Mouse (Mus musculus) sigmoid colon, adult 10 weeks (tissue): ENCODE data around the gene Gm10100. TPM values are rescaled to one million over a fixed set of nuclear protein-coding genes. Genes with fewer than 3 reads are reported as not detected.

Experiments used
- polyA plus RNA-seq: library from polyadenylated mRNA; stranded (reverse); fragments of 350-450 nt; fragmentation: Illumina TruSeq; extraction: RNeasy Lipid Tissue Mini Kit (QIAGEN cat#74804); gene quantifications from one replicate; pipeline ENCODE4 v1.2.3, GENCODE M21; 2014; ENCODE audit warnings: low read depth, low replicate concordance

Gm10100 gene
- not detected for polyA plus RNA-seq

DNA sequence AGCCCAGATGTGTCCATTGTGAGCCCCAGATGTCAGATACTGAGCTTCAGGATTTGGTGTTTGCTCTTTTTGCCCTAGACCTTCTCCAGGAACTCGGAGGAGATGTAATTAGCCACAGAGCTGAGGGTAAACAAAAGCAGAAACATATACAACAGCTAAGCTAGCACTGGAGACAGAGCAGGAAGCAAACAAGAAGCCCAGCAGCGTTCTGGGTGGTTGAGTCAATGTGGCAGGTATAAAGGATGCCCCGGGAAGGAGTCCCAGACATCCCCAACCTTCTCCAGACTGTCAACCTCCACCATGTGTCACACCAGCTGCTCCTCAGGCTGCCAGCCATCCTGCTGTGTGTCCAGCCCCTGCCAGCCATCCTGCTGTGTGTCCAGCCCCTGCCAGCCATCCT is at the start of gene Gm10100:
TSS of gene Gm10100 (plus strand) at position 301 of the 400 bp plus-strand sequence.

DNA sequence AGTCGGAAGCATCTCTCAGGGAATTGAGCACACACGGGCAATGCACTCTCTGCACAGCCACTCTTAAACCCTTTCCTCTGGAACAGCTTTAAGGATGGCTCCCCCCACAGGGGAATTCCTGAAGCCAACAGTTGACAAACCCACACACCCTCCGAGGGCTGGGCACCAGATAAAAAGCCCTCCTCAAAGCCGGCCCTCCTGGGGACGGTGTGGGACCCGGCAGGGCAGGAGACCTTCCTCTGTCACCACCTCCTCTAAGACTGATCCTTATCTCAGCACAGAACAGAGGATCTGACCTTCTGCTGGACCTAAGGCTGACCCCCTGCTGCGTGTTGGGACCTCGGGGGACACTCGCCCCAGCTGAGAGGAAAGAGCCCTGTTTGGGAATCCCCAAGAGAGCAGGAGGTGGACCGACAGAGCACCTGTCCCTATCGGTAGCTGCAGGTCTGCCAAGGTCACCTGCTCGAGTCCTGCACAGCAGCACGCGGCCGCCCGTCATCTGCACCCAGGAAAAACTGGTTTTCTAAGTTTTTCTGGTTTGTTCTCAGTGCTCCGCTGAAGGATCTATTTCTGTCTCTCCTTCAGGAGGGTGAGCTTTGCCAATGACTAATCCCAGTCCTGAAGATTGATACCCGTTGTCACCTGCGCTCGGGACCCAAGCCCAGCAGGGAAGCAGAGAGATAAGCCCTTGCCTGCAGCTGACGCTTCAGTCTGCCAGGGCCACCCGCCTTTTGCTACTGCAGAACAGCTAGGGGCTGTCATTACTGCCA is 40.2 kb upstream of the Gm10100 start, which contains the start of gene Tspear:
TSS of gene Tspear (plus strand) at position 675 of the 770 bp plus-strand sequence.

GRCm38 (mm10) chr10:77690356-77690807 is 35.9 kb upstream of the Gm10100 start, which contains the start of gene Gm19402:
Gene Gm19402, minus strand, starts transcription at chr10:77690757.

DNA sequence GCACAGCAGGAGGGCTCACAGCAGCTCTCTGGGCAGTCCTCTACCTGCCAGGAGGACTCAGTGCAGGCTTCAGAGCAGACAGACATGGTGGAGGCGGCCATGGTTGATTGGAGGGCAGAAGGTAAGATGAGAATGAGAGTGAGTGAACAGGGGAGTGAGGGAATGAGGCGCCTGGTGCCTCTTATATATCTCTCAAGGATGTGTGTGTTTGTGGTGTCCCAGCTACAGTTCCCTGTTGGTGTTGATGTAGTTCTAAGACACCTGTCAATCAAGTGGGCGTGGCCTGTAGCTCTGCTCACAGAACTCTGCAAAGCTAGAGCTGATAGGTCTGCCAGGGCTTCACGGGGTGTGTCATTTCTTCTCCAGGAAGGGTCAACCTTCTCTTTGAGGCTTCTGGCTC is 29.2 kb upstream of the Gm10100 start, which contains the start of gene Gm9508:
TSS of gene Gm9508 (minus strand) at position 101 of the 400 bp plus-strand sequence.

DNA sequence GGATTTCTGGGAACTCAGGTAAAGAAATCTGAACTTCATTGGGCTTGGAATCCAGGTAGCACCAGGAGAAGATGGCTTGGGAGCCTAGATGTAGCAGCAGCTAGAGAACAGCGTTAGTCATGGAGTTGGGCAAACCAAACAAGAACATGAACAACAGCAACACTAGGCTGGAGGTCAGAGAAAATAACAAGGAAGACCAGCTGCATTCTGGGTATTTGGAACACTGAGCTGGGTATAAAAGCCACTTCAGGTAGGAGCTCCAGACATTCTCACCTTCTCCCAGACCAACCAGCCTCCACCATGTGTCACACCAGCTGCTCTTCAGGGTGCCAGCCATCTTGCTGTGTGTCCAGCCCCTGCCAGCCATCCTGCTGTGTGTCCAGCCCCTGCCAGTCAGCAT is 20.0 kb upstream of the Gm10100 start, which contains the start of gene Gm10272:
TSS of gene Gm10272 (plus strand) at position 301 of the 400 bp plus-strand sequence.

GRCm38 (mm10) chr10:77711157-77711556 is 15.1 kb upstream of the Gm10100 start, which contains the start of gene Gm10024:
Gene Gm10024, plus strand, starts transcription at chr10:77711457.

DNA sequence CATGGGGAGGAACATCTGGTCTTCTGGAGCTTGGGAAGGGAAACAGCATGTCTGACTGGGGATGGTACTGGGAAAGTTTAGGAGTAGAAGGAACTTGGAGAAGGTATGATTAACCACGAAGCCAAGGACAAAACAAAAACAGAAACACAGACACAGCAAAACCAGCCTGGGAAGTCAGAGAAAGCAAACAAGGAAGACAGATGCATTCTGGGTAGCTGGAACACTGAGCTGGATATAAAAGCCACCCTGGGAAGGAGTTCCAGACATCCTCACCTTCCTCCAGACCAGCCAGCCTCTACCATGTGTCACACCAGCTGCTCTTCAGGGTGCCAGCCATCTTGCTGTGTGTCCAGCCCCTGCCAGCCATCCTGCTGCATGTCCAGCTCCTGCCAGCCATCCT is 10.8 kb upstream of the Gm10100 start, which contains the start of gene Gm10142:
TSS of gene Gm10142 (plus strand) at position 301 of the 400 bp plus-strand sequence.

GRCm38 (mm10) chr10:77720299-77720698 is 6.0 kb upstream of the Gm10100 start, which contains the start of gene Krtap12-1:
Gene Krtap12-1, plus strand, starts transcription at chr10:77720599.

DNA sequence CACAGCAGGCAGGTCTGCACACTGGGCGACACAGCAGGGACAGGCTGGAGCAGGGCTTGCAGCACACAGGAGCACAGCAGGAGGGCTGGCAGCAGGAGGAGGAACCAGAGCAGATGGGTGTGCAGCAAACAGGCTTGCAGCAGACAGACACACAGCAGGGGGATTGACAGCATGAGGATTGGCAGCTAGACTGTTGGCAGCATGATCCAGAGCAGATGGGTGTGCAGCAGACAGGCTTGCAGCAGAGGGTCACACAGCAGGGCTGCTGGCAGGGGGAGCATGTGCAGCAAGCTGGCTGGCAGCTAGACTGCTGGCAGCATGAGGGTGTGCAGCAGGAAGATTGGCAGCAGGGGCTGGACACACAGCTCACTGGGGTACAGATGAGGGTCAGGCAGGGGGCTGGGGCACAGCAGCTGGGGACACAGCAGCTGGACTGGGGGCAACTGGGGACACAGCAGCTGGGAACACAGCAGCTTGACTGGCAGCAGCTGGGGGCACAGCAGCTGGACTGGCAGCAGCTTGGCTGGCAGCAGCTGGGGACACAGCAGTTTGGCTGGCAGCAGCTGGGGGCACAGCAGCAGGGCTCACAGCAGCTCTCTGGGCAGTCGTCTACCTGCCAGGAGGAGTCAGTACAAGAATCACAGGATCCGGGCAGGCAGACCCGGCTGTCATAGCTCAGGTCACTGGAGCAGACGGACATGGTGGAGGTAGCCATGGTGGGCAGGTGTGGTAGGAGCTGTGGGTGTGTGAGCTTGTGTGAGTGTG is 15.8 kb downstream of the Gm10100 start, which contains the start of gene Gm18596:
TSS of gene Gm18596 (minus strand) at position 715 of the 765 bp plus-strand sequence.

GRCm38 (mm10) chr10:77751254-77751653 is 25.0 kb downstream of the Gm10100 start, which contains the start of gene Gm9736:
Gene Gm9736, minus strand, starts transcription at chr10:77751354.

DNA sequence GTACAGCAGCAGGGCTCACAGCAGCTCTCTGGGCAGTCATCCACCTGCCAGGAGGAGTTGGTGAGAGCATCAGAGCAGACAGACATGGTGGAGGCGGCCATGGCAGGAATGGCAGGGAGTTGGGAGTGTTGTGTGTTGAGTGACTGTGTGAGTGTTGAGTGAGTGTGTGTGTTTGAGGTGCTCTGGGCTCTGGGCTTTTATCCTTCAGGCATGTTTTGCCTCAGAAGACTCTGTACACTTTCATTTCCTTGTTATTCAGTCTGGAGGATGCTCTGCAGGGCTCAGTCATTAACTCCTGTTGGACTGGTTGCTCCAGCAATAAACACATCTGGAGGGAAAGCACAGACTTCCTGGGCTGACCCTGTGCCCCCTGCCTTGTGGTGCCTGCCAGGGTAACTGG is 33.3 kb downstream of the Gm10100 start, which contains the start of gene Gm3233:
TSS of gene Gm3233 (minus strand) at position 101 of the 400 bp plus-strand sequence.

GRCm38 (mm10) chr10:77771225-77771624 is 44.9 kb downstream of the Gm10100 start, which contains the start of gene Gm3238:
Gene Gm3238, minus strand, starts transcription at chr10:77771325.

Other genes with a start within 250 kb of the Gm10100 start
- 0.69 TPM for gene Fam207a, start 210.7 kb upstream of the Gm10100 start, polyA plus RNA-seq
- 3.1 TPM for gene Itgb2, start 196.2 kb upstream of the Gm10100 start, polyA plus RNA-seq
- gene Pttg1ip, start 144.8 kb upstream of the Gm10100 start, polyA plus RNA-seq = 193 TPM
- gene Sumo3, start 120.4 kb upstream of the Gm10100 start, polyA plus RNA-seq = 76.1 TPM
- 1.6 TPM for gene Gm49325, start 120.3 kb upstream of the Gm10100 start, polyA plus RNA-seq
- 7.3 TPM for gene Ube2g2, start 104.2 kb upstream of the Gm10100 start, polyA plus RNA-seq
- gene Tspear, start 39.9 kb upstream of the Gm10100 start, polyA plus RNA-seq = not detected
- gene Gm19402, start 35.7 kb upstream of the Gm10100 start, polyA plus RNA-seq = not detected
- not detected for gene Gm9508, start 29.3 kb upstream of the Gm10100 start, polyA plus RNA-seq
- not detected for gene Gm10272, start 19.9 kb upstream of the Gm10100 start, polyA plus RNA-seq
- not detected for gene Gm10024, start 15.0 kb upstream of the Gm10100 start, polyA plus RNA-seq
- gene Gm10142, start 10.7 kb upstream of the Gm10100 start, polyA plus RNA-seq = not detected
- gene Krtap12-1, start 5.9 kb upstream of the Gm10100 start, polyA plus RNA-seq = not detected
- gene Gm18596, start 16.2 kb downstream of the Gm10100 start, polyA plus RNA-seq = not detected
- not detected for gene Gm9736, start 24.9 kb downstream of the Gm10100 start, polyA plus RNA-seq
- gene Gm3233, start 33.2 kb downstream of the Gm10100 start, polyA plus RNA-seq = not detected
- not detected for gene Gm3238, start 44.8 kb downstream of the Gm10100 start, polyA plus RNA-seq
- not detected for gene Gm7138, start 50.5 kb downstream of the Gm10100 start, polyA plus RNA-seq
- not detected for gene Gm3250, start 56.1 kb downstream of the Gm10100 start, polyA plus RNA-seq
- not detected for gene Gm7137, start 61.7 kb downstream of the Gm10100 start, polyA plus RNA-seq
- not detected for gene Gm9639, start 68.6 kb downstream of the Gm10100 start, polyA plus RNA-seq
- gene Gm19668, start 72.6 kb downstream of the Gm10100 start, polyA plus RNA-seq = not detected
- gene Gm9507, start 85.4 kb downstream of the Gm10100 start, polyA plus RNA-seq = not detected
- not detected for gene Gm2696, start 88.2 kb downstream of the Gm10100 start, polyA plus RNA-seq
- not detected for gene Krtap10-4, start 100.6 kb downstream of the Gm10100 start, polyA plus RNA-seq
- gene Krtap10-10, start 109.5 kb downstream of the Gm10100 start, polyA plus RNA-seq = not detected
- gene Gm36176, start 120.3 kb downstream of the Gm10100 start, polyA plus RNA-seq = not detected
- gene Gm10318, start 126.4 kb downstream of the Gm10100 start, polyA plus RNA-seq = not detected
- gene Gm3285, start 135.5 kb downstream of the Gm10100 start, polyA plus RNA-seq = not detected
- gene Lrrc3, start 176.1 kb downstream of the Gm10100 start, polyA plus RNA-seq = 2.1 TPM
- 0.38 TPM for gene Trpm2, start 244.1 kb downstream of the Gm10100 start, polyA plus RNA-seq